ENCODE assay signal across 20 mouse cellular contexts in genomic region chr14:23626114-23626513, GRCm38 (mm10).
DNase-seq lines count a peak whose midpoint lies in the region; ATAC-seq and TF ChIP-seq lines count a peak whose summit lies in the region.
"Had no signal": no experiment of that assay in that cellular context is flagged by ENCODE, and none has a peak within 500 bp of the region (broad histone marks: within the 10 kb centered on the region; RNA-seq: fewer than 3 reads in every experiment).

No protein-coding gene starts in this region.

- H3K27ac ChIP-seq in heart, embryonic 15.5 days = peak overlapping the region; percentile 20; the same call in 1 of the 2 replicates
- no peak overlapping the region for H3K27ac ChIP-seq in heart, embryonic 12.5 days (ENCODE audit: poor library complexity, severe bottlenecking)
- H3K27ac ChIP-seq in layer of hippocampus, adult 2 months = peak overlapping the region; percentile 40; the same call in 1 of the 2 replicates
- peak overlapping the region; percentile 68; the same call in 1 of the 2 replicates for H3K27ac ChIP-seq in cortical plate, adult 2 months (ENCODE audit: insufficient read depth, low read length)
- no peak overlapping the region for H3K27ac ChIP-seq in forebrain, embryonic 13.5 days
- H3K27ac ChIP-seq: embryonic facial prominence, embryonic 15.5 days; forebrain, embryonic 10.5 days; forebrain, embryonic 15.5 days; heart, adult 2 months had no signal

- H3K27me3 ChIP-seq in heart, embryonic 15.5 days = 0 out of 2 replicates have a peak, but pooled peaks cover 5% of the 10 kb centered on the region
- H3K27me3 ChIP-seq in heart, embryonic 12.5 days (replicated peaks) = no peaks in the 10 kb centered on the region; the same call in 1 of the 2 replicates
- no peaks in the 10 kb centered on the region for H3K27me3 ChIP-seq in forebrain, embryonic 13.5 days
- H3K27me3 ChIP-seq: embryonic facial prominence, embryonic 15.5 days; forebrain, embryonic 15.5 days had no signal

- no peak overlapping the region for H3K4me3 ChIP-seq in heart, embryonic 15.5 days
- H3K4me3 ChIP-seq in heart, embryonic 12.5 days = no peak overlapping the region
- no peak overlapping the region for H3K4me3 ChIP-seq in layer of hippocampus, adult 2 months
- no peak overlapping the region for H3K4me3 ChIP-seq in cortical plate, adult 2 months (ENCODE audit: insufficient read depth, low read length)
- H3K4me3 ChIP-seq in forebrain, embryonic 13.5 days = no peak overlapping the region
- H3K4me3 ChIP-seq: embryonic facial prominence, embryonic 15.5 days; erythroblast, embryonic 14.5 days; forebrain, embryonic 10.5 days; forebrain, embryonic 15.5 days; heart, adult 2 months had no signal

- H3K4me2 ChIP-seq in heart, embryonic 15.5 days = no peak overlapping the region
- no peak overlapping the region for H3K4me2 ChIP-seq in heart, embryonic 12.5 days
- no peak overlapping the region for H3K4me2 ChIP-seq in forebrain, embryonic 13.5 days
- H3K4me2 ChIP-seq: embryonic facial prominence, embryonic 15.5 days; forebrain, embryonic 15.5 days had no signal

- H3K4me1 ChIP-seq in heart, embryonic 15.5 days (replicated peaks) = peaks cover 12% of the 10 kb centered on the region
- peaks cover 14% of the 10 kb centered on the region for H3K4me1 ChIP-seq in heart, embryonic 12.5 days (replicated peaks)
- peaks cover 3% of the 10 kb centered on the region for H3K4me1 ChIP-seq in cortical plate, adult 2 months (ENCODE audit: control insufficient read depth, insufficient read depth, low read length)
- no peaks in the 10 kb centered on the region for H3K4me1 ChIP-seq in forebrain, embryonic 13.5 days
- H3K4me1 ChIP-seq: forebrain, embryonic 10.5 days; forebrain, embryonic 15.5 days had no signal

- no peak for TF ChIP-seq CTCF in layer of hippocampus, adult 2 months (conservative IDR thresholded peaks at IDR 0.05)
- no peak for TF ChIP-seq CTCF in cortical plate, adult 2 months (IDR thresholded peaks at IDR 0.05; ENCODE audit: extremely low read depth, insufficient read depth, low read length)

- no peak for TF ChIP-seq POLR2A in cortical plate, adult 2 months (IDR thresholded peaks at IDR 0.05; ENCODE audit: extremely low read depth, insufficient read depth, low read length)

- WGBS in heart, embryonic 15.5 days = 62% methylated on average over 2 of the region's 2 CpGs
- 45% methylated on average over 2 of the region's 2 CpGs for whole genome bisulfite sequencing in heart, embryonic 12.5 days
- 42% methylated on average over 2 of the region's 2 CpGs for WGBS in forebrain, embryonic 13.5 days

- no peaks in the 10 kb centered on the region for H3K9me3 ChIP-seq in heart, embryonic 15.5 days (replicated peaks)
- no peaks in the 10 kb centered on the region for H3K9me3 ChIP-seq in heart, embryonic 12.5 days (replicated peaks)
- H3K9me3 ChIP-seq in forebrain, embryonic 13.5 days (replicated peaks) = no peaks in the 10 kb centered on the region
- H3K9me3 ChIP-seq: embryonic facial prominence, embryonic 15.5 days; forebrain, embryonic 10.5 days; forebrain, embryonic 15.5 days had no signal

- ATAC-seq in heart, embryonic 15.5 days (replicated peaks; ENCODE audit: insufficient number of reproducible peaks, insufficient read depth, low FRiP score, low read depth) = no peak
- no peak for ATAC-seq in heart, embryonic 12.5 days (ENCODE audit: insufficient number of reproducible peaks, low FRiP score)
- ATAC-seq in forebrain, embryonic 13.5 days = no peak
- ATAC-seq: forebrain, embryonic 15.5 days; inflammation-experienced regulatory T-cells, adult 6 months; intestine, postnatal 0 days had no signal

- no peak overlapping the region for H3K9ac ChIP-seq in heart, embryonic 15.5 days
- no peak overlapping the region for H3K9ac ChIP-seq in heart, embryonic 12.5 days
- no peak overlapping the region for H3K9ac ChIP-seq in forebrain, embryonic 13.5 days
- H3K9ac ChIP-seq: embryonic facial prominence, embryonic 15.5 days; forebrain, embryonic 15.5 days had no signal

- no peaks in the 10 kb centered on the region for H3K36me3 ChIP-seq in heart, embryonic 15.5 days
- H3K36me3 ChIP-seq in heart, embryonic 12.5 days = no peaks in the 10 kb centered on the region
- H3K36me3 ChIP-seq in forebrain, embryonic 13.5 days (ENCODE audit: poor library complexity, severe bottlenecking) = no peaks in the 10 kb centered on the region
- H3K36me3 ChIP-seq: embryonic facial prominence, embryonic 15.5 days; forebrain, embryonic 10.5 days; forebrain, embryonic 15.5 days had no signal

- no peak for DNase-seq in layer of hippocampus, adult 2 months (ENCODE audit: low spot score in 2 of 2)
- DNase-seq in layer of hippocampus, adult 18-20 months (ENCODE audit: low spot score in 2 of 2) = no peak
- DNase-seq: adrenal gland, adult 2 months; adrenal gland, postnatal 36 days; cerebellum, adult 2 months; cerebellum, postnatal 10 days; embryo, embryonic 11 days; gastrocnemius, postnatal 10 days; heart, adult 2 months; heart, postnatal 14 days had no signal

Comparison
In these comparisons a context has a peak if more than half of its experiments do, and no peak if none do; other contexts are left out.
1. H3K27ac ChIP-seq: peak in heart, embryonic 15.5 days (single experiment), layer of hippocampus, adult 2 months (single experiment) and cortical plate, adult 2 months (single experiment); none in heart, embryonic 12.5 days (single experiment) and forebrain, embryonic 13.5 days (single experiment).